Mouse (Mus musculus): ENCODE results near the gene Arl6ip5.
A peak's percentile ranks its signal among the peaks of the same experiment; 100 is the strongest.

Gene Arl6ip5

GRCm38 (mm10) chr6:97269596-97269995 lies 59.1 kb downstream of the Arl6ip5 start:
- DNase-seq (ENCODE audit: low read depth, low spot score) = no peak

GRCm38 (mm10) chr6:97272349-97272748 lies 61.9 kb downstream of the Arl6ip5 start:
- no peak for DNase-seq (ENCODE audit: low read depth, low spot score)

- no peak for DNase-seq (ENCODE audit: low read depth, low spot score)
Observed at GRCm38 (mm10) chr6:97273058-97273710, 62.7 kb downstream of the Arl6ip5 start.

GRCm38 (mm10) chr6:97273777-97274176 lies 63.3 kb downstream of the Arl6ip5 start:
- no peak for DNase-seq (ENCODE audit: low read depth, low spot score)

GRCm38 (mm10) chr6:97275760-97276159 lies 65.3 kb downstream of the Arl6ip5 start:
- no peak for DNase-seq (ENCODE audit: low read depth, low spot score)

GRCm38 (mm10) chr6:97276366-97276765 lies 65.9 kb downstream of the Arl6ip5 start:
- DNase-seq (ENCODE audit: low read depth, low spot score) = peak; percentile 48

GRCm38 (mm10) chr6:97276890-97277497 lies 66.5 kb downstream of the Arl6ip5 start:
- DNase-seq (ENCODE audit: low read depth, low spot score) = no peak

- peak; percentile 98 for DNase-seq (ENCODE audit: low read depth, low spot score)
Observed at GRCm38 (mm10) chr6:97278014-97278787, 67.7 kb downstream of the Arl6ip5 start.

- DNase-seq (ENCODE audit: low read depth, low spot score) = peak; percentile 64
Observed at GRCm38 (mm10) chr6:97278878-97279277, 68.4 kb downstream of the Arl6ip5 start.
